ENCODE assay signal across 11 mouse cellular contexts in genomic region chr3:51247704-51248103, GRCm38 (mm10). TPM values are rescaled to one million over a fixed set of nuclear protein-coding genes. Genes with fewer than 3 reads are reported as not detected.
DNase-seq lines count a peak whose midpoint lies in the region; ATAC-seq and TF ChIP-seq lines count a peak whose summit lies in the region.
"Had no signal": no experiment of that assay in that cellular context is flagged by ENCODE, and none has a peak within 500 bp of the region (broad histone marks: within the 10 kb centered on the region; RNA-seq: fewer than 3 reads in every experiment).

No protein-coding gene starts in this region.

- DNase-seq in NIH3T3 (ENCODE audit: low read depth) = peak; percentile 25
- peak; percentile 78 for DNase-seq in lung, postnatal 10 days
- DNase-seq in cerebellum, adult 2 months = no peak
- no peak for DNase-seq in midbrain, postnatal 0 days (ENCODE audit: low spot score)
- no peak for DNase-seq in adrenal gland, adult (ENCODE audit: inconsistent age in 2 of 2, low spot score in 1 of 2)
- DNase-seq: adrenal gland, adult 8-10 months; thymus, postnatal 14 days had no signal

- H3K36me3 ChIP-seq in heart, embryonic 11.5 days (ENCODE audit: control insufficient read depth, insufficient read depth, low read length) = peaks cover 8% of the 10 kb centered on the region
- H3K36me3 ChIP-seq in heart, embryonic 12.5 days = peaks cover 43% of the 10 kb centered on the region
- H3K36me3 ChIP-seq in heart, embryonic 16.5 days (ENCODE audit: control insufficient read depth, insufficient read depth) = peaks cover 27% of the 10 kb centered on the region
- H3K36me3 ChIP-seq in midbrain, postnatal 0 days (ENCODE audit: insufficient read depth, low read length) = peaks cover 32% of the 10 kb centered on the region

- WGBS in heart, embryonic 11.5 days (ENCODE audit: insufficient replicate concordance) = 81% methylated on average over 16 of the region's 16 CpGs
- 81% methylated on average over 16 of the region's 16 CpGs for WGBS in heart, embryonic 12.5 days
- WGBS in heart, embryonic 16.5 days = 71% methylated on average over 16 of the region's 16 CpGs
- 74% methylated on average over 16 of the region's 16 CpGs for WGBS in cerebellum, adult 2 months
- WGBS in midbrain, postnatal 0 days = 89% methylated on average over 16 of the region's 16 CpGs

- H3K4me2 ChIP-seq in heart, embryonic 11.5 days = no peak overlapping the region
- no peak overlapping the region for H3K4me2 ChIP-seq in heart, embryonic 12.5 days
- H3K4me2 ChIP-seq in heart, embryonic 16.5 days (ENCODE audit: low read depth, low read length) = no peak overlapping the region
- no peak overlapping the region for H3K4me2 ChIP-seq in midbrain, postnatal 0 days (ENCODE audit: low read depth, low read length, poor library complexity, severe bottlenecking)

- no peak for TF ChIP-seq POLR2A in cerebellum, adult 2 months (IDR thresholded peaks at IDR 0.05; ENCODE audit: borderline replicate concordance, insufficient read depth, low read length)

- H3K4me1 ChIP-seq in heart, embryonic 11.5 days (ENCODE audit: control insufficient read depth, insufficient read depth, low read length) = no peaks in the 10 kb centered on the region
- no peaks in the 10 kb centered on the region for H3K4me1 ChIP-seq in heart, embryonic 12.5 days (replicated peaks)
- H3K4me1 ChIP-seq in heart, embryonic 16.5 days (ENCODE audit: control insufficient read depth, insufficient read depth, low read length) = peaks cover 3% of the 10 kb centered on the region
- no peaks in the 10 kb centered on the region for H3K4me1 ChIP-seq in cerebellum, adult 2 months (ENCODE audit: control insufficient read depth, insufficient read depth, low read length)
- H3K4me1 ChIP-seq in midbrain, postnatal 0 days (ENCODE audit: insufficient read depth, low read length) = no peaks in the 10 kb centered on the region

- no peaks in the 10 kb centered on the region for H3K9me3 ChIP-seq in heart, embryonic 11.5 days (replicated peaks; ENCODE audit: control insufficient read depth, low read length)
- H3K9me3 ChIP-seq in heart, embryonic 12.5 days (replicated peaks) = no peaks in the 10 kb centered on the region
- H3K9me3 ChIP-seq in heart, embryonic 16.5 days (replicated peaks; ENCODE audit: control insufficient read depth, low read length) = no peaks in the 10 kb centered on the region
- H3K9me3 ChIP-seq in midbrain, postnatal 0 days (ENCODE audit: low read length) = no peaks in the 10 kb centered on the region

- no peak for TF ChIP-seq CTCF in cerebellum, adult 2 months (IDR thresholded peaks at IDR 0.05; ENCODE audit: borderline replicate concordance, insufficient read depth, low read depth, low read length)
- TF ChIP-seq CTCF in midbrain, postnatal 0 days (IDR thresholded peaks at IDR 0.05) = no peak

- H3K9ac ChIP-seq in heart, embryonic 11.5 days (ENCODE audit: low read depth, low read length) = no peak overlapping the region
- no peak overlapping the region for H3K9ac ChIP-seq in heart, embryonic 12.5 days
- H3K9ac ChIP-seq in heart, embryonic 16.5 days (ENCODE audit: low read length) = no peak overlapping the region
- no peak overlapping the region for H3K9ac ChIP-seq in midbrain, postnatal 0 days (replicated peaks; ENCODE audit: low read length, poor library complexity, severe bottlenecking)

- 0 out of 2 replicates have a peak, but pooled peaks have one; percentile 22 for ATAC-seq in heart, embryonic 11.5 days (replicated peaks; ENCODE audit: insufficient number of reproducible peaks, low FRiP score, low TSS enrichment)
- no peak for ATAC-seq in heart, embryonic 12.5 days (ENCODE audit: insufficient number of reproducible peaks, low FRiP score)
- peak; percentile 41; the same call in 1 of the 2 replicates for ATAC-seq in heart, embryonic 16.5 days (replicated peaks; ENCODE audit: extremely low read depth, insufficient read depth, low FRiP score)
- no peak for ATAC-seq in midbrain, postnatal 0 days (ENCODE audit: low FRiP score)
- ATAC-seq: forebrain, embryonic 16.5 days had no signal

- H3K4me3 ChIP-seq in heart, embryonic 11.5 days (ENCODE audit: low read depth, low read length) = no peak overlapping the region
- H3K4me3 ChIP-seq in heart, embryonic 12.5 days = no peak overlapping the region
- H3K4me3 ChIP-seq in heart, embryonic 16.5 days (ENCODE audit: low read length) = no peak overlapping the region
- no peak overlapping the region for H3K4me3 ChIP-seq in cerebellum, adult 2 months (replicated peaks; ENCODE audit: insufficient read depth, low read depth, low read length)
- no peak overlapping the region for H3K4me3 ChIP-seq in midbrain, postnatal 0 days (ENCODE audit: low read depth, low read length)

- H3K27me3 ChIP-seq in heart, embryonic 11.5 days (ENCODE audit: control insufficient read depth, insufficient read depth, low read length) = no peaks in the 10 kb centered on the region
- no peaks in the 10 kb centered on the region for H3K27me3 ChIP-seq in heart, embryonic 12.5 days (replicated peaks)
- no peaks in the 10 kb centered on the region for H3K27me3 ChIP-seq in heart, embryonic 16.5 days (ENCODE audit: control insufficient read depth, insufficient read depth, low read length)
- no peaks in the 10 kb centered on the region for H3K27me3 ChIP-seq in cerebellum, adult 2 months (ENCODE audit: control insufficient read depth, insufficient read depth, low read length)
- no peaks in the 10 kb centered on the region for H3K27me3 ChIP-seq in midbrain, postnatal 0 days (ENCODE audit: insufficient read depth, low read length)

- no peak overlapping the region for H3K27ac ChIP-seq in heart, embryonic 11.5 days (ENCODE audit: low read depth, low read length)
- H3K27ac ChIP-seq in heart, embryonic 12.5 days (ENCODE audit: poor library complexity, severe bottlenecking) = no peak overlapping the region
- H3K27ac ChIP-seq in heart, embryonic 16.5 days (ENCODE audit: low read length) = no peak overlapping the region
- H3K27ac ChIP-seq in cerebellum, adult 2 months (ENCODE audit: insufficient read depth, low read length) = no peak overlapping the region
- H3K27ac ChIP-seq in midbrain, postnatal 0 days (ENCODE audit: low read depth, low read length) = no peak overlapping the region

RNA-seq across cellular contexts. Expression of gene Noct, which starts 23.5 kb away (rescaled TPM):
- 10.4 and 12.2 TPM in 2 replicates for polyA plus RNA-seq in heart, embryonic 11.5 days (2014; fragmentation: Nextera tagmentation; extraction: Ambion mirVana)
- 12.4 and 14.0 TPM in 2 replicates for polyA plus RNA-seq in heart, embryonic 12.5 days (2016; fragmentation: Nextera tagmentation; extraction: Ambion mirVana)
- 9.8 and 11.1 TPM in 2 replicates for polyA plus RNA-seq in heart, embryonic 16.5 days (2015; fragmentation: Nextera tagmentation; extraction: Ambion mirVana)
- polyA plus RNA-seq in cerebellum, adult 2 months (2012; rRNA removed) = 27.8 and 31.3 TPM in 2 replicates
- 50.0 and 51.7 TPM in 2 replicates for total RNA-seq in midbrain, postnatal 0 days (2014; rRNA removed)
- 36.1 and 36.7 TPM in 2 replicates for polyA plus RNA-seq in midbrain, postnatal 0 days (2015; fragmentation: Nextera tagmentation; extraction: Ambion mirVana)

Comparison
In these comparisons a context has a peak if more than half of its experiments do, and no peak if none do; other contexts are left out.
1. ATAC-seq: peak in heart, embryonic 11.5 days (single experiment) and heart, embryonic 16.5 days (single experiment); none in heart, embryonic 12.5 days (single experiment) and midbrain, postnatal 0 days (single experiment).
2. DNase-seq: peak in NIH3T3 (single experiment) and lung, postnatal 10 days (single experiment); none in cerebellum, adult 2 months (0 of 2), midbrain, postnatal 0 days (single experiment) and adrenal gland, adult (0 of 2).